Mouse (Mus musculus): ENCODE data around the gene Pdk3.

Gene Pdk3

DNA sequence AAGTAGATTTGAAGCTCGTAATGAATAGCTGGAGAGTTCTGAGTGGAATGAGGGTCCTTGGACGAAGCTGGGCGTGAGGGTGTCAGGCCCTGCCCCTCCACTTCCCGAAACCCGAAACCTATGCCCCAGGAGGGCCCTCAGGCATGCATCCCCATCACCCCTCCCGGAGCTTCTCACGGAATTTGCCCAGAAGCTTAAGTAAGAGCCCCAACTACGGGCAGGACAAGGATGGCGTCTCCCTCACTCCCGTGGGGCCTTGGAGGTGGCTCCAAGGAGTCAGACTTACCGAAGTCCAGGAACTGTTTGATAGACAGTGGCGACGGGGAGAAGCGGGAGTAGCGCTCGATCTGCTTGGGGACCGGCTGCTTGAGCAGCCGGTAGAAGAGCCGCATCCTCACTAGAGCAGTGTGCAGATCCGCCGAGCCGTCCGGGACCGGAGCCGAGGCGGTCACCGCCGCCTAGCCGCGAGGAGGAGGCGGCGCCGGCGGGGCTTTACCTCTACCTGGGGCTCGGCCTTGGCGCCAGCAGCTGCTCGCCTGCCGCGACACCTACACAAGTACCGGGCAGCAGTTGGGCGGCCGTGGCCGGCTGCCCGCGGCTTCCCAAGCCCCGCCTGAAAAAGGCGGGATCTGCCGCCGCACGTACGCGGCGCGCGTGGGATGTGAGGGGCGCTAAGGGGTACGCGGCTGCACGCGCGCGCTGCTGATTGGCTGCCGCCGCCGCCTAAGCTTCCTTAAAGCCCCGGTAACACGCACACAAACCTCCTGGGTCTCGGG is at the start of gene Pdk3:
Gene Pdk3 (minus strand): TSS at position 641 of the 776 bp plus-strand sequence.
- DNase-seq (ENCODE audit: low spot score in 2 of 2), result peak; percentile 54 to 74

DNA sequence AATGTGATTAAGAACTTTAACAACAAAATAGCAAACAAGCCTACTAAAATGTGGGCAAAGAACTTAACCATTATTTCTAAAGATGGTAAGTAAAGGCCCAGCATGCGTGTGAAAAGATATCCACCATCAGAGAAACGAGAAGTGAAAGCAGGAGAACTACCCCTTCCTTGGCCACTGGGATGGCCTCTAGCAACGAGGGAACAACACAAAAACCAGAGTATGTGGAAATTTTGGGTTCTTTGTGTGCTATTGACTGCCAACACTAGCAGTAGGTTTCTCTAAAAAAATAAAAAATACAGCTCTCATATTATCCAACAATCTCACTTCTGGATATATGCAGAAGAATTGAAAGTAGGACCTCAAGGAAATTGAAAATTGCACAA is 45.6 kb upstream of the Pdk3 start:
- DNase-seq (ENCODE audit: low spot score in 2 of 2), result no peak

DNA sequence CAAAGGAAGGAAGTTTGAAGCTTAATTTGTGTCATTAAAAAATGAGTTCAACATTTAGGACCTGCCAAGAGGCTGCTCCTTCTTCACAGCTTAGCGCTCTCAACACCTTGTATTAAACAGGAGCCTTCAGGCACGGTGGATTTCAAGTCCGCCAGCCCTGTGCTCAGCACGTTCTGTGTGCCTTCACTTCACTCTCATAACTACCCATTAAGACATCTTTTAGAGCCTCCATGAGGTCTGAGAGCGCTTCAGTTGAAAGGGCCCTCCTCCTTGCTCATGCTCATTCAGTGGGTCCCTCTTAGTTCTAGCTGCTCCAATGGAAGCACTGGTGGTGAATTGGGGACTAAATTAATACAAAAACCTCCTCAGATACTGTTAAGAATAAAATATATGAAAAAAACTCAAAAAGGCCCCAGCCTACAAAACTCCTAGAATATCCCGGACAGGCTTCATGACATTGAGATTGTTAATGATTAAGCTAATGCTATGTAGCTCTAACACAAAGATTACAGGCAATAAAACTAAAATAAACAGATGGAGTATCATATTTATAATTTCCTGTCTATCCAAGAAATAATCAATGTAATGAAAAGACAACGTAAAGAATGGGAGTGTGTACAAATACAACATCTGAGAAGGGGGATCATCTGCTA is 45.1 kb upstream of the Pdk3 start:
- no peak for DNase-seq (ENCODE audit: low spot score in 2 of 2)

DNA sequence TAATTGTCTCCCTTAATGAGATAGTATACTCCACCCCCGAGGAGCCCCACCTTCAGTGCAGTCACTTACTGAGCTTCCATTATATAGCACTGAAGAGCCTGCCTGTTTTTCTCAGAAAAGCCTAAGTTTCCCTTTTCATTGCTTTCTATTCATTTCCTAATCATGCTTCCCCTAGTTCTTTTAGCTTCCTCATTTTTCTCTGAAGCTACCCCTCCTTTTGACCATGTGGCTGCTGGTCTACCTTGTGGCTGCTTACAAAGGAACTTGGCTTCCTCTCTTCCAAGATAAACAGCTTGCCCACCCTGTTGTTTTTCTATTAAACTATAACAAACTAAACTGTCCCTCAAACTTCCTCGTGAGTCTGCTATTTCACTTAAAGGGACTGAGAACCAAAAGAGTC is 31.4 kb upstream of the Pdk3 start:
- DNase-seq (ENCODE audit: low spot score in 2 of 2), result no peak

- DNase-seq (ENCODE audit: low spot score in 2 of 2), result no peak
These were observed 30.6 kb upstream of the Pdk3 start for GRCm38 (mm10) chrX:93862525-93863086.

DNA sequence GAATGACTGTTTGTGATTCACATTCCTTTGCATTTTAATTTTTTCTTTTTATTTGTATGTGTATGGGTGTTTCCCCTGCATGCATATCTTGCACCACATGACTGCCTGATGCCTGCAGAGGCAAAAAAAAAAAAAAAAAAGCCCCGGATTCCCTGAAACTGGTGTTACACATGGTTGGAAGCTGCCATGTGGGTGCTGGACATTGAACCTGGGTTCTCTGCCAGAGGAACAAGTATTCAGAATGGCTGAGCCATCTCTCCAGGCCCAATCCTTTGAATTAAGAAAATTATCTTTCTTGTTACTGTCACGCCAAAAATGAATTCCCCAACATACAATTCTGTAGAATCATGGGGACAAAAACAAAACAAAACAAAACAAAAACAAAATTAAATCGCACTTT is 25.8 kb upstream of the Pdk3 start:
- no peak for DNase-seq (ENCODE audit: low spot score in 2 of 2)

- DNase-seq (ENCODE audit: low spot score in 2 of 2), result no peak
These were observed 410 bp upstream of the Pdk3 start for GRCm38 (mm10) chrX:93832337-93832884.

DNA sequence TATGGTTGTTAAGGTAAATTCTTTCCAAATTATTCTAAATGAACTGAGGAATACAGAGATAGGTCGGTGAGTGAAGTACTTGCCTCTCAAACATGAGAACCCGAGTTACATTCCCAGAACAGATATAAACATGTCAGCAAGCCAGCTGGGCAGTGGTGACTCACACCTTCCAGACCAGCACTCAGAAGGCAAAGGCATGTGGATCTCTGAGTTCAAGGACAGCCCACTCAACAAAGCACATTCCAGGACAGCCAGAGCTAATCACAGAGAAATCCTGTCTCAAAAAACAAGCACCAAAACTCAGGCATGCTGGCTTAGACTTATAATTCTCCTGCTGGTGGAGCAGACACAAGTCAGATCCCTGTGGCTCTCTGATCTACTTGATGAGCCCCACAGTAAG is 6.2 kb downstream of the Pdk3 start:
- DNase-seq (ENCODE audit: low spot score in 2 of 2), result no peak

GRCm38 (mm10) chrX:93808040-93808439 is 24.0 kb downstream of the Pdk3 start:
- DNase-seq (ENCODE audit: low spot score in 2 of 2), result no peak

DNA sequence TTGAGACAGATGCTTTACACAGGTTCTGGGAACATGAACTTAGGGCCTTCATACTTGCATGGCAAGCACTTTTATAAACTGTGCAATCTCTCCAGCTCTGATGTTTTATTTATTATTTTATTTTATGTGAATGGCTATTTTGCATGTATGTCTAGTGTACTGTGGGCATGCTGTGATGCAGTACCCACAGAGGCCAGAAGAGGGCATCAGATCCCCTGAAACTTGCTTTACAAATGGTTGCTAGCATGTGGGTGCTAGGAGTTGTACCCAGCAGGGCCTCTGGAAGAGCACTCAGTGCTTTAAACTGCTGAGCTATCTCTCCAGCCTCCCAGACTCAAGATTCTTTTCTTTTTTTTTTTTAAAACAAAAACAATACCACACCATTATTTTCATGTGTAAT is 38.8 kb downstream of the Pdk3 start:
- DNase-seq (ENCODE audit: low spot score in 2 of 2), result peak; percentile 52 to 72

- no peak for DNase-seq (ENCODE audit: low spot score in 2 of 2)
These were observed 42.4 kb downstream of the Pdk3 start for GRCm38 (mm10) chrX:93789562-93789961.

DNA sequence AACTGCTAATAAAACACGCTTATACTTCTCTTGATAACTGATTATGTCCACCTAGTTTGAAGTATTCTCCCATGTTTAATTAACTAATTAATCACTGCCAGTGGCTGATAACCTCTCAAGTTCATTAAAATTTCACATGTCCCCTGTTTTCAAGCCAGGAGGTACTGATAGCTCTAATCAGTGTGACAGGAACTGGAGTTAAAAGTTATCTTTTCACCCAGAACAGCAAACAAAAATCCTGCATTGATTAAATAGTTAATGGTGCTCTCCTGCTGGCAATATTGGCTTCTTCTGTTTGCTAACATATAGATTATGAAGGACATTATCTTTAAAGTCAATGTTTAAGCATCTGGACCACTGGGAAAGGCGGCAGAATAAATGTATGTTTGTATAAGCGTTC is 71.2 kb downstream of the Pdk3 start:
- DNase-seq (ENCODE audit: low spot score in 2 of 2), result no peak

DNA sequence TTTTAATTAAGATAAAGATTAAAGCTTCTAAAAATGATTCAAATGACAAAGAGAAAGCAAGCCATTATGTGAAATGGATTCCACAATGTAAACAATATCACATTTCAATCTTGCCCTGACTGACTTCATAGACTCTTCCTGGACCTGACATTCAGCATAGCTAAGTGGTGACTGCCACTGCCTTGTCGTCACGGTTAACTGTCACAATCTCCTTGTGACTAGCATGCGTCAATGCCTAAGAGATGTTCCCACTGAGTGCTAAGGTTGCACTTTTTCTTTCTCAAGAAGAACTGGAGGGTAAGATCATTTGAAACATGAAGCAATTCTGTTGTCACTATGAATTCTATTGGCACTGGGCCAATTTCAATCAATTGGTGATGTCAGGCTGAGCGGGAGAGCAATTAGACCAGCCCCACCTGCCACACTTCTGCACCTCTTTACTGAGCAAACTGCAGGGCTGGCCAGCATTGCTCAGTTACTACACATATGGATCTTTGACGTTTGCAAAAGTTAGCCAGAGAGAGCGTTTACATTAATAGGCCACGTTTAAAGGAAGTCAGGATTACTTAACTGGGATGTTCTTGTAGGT is 75.0 kb downstream of the Pdk3 start:
- no peak for DNase-seq (ENCODE audit: low spot score in 2 of 2)

DNA sequence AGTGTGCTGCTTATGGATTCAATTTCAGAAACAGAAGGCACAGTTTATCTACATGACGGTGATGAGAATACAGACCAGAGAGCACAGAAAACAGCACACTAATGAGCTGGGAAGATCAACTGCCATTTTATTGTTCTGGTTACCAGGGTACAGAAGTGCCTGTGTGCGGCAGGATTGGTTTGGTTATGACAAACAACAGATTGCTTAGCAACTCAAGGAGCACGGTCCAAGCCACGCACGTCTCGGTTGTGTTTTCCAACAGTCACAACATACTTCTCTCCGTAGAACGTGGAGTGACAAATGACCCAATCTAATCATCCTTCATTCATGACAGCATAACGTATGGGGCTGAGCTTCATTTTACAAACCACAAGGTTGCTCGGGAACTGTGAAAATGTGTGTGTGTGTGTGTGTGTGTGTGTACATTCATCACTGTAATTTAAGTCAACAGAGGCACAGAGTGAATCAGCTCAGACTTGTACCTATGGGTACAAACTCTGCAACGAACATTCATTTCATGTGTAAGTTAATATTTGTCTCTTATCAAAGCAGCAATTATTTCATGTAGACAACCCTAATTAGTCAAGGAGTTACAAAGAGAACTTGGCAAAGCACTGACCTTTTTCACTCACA is 76.7 kb downstream of the Pdk3 start:
- no peak for DNase-seq (ENCODE audit: low spot score in 2 of 2)

DNA sequence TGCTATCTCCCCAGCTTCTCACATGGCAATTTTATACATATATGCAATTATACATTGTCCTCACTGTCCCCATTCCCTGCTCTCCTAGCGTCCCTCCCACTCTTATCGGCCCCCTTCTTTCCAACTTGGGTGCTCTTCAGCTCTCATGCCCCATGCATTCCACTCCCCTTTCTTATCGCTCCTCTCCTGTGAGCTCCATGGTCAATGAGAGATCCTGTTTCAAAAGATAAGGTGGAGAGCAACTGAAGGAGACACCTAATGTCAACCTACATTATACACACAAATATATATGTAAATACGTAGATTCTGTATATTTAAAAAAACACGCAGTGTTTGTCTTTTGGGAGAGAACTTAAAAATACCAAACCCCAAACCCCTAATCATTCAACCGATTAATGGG is 81.4 kb downstream of the Pdk3 start:
- peak in 1 of 2 experiments; percentile 18 for DNase-seq (ENCODE audit: low spot score in 2 of 2)

DNA sequence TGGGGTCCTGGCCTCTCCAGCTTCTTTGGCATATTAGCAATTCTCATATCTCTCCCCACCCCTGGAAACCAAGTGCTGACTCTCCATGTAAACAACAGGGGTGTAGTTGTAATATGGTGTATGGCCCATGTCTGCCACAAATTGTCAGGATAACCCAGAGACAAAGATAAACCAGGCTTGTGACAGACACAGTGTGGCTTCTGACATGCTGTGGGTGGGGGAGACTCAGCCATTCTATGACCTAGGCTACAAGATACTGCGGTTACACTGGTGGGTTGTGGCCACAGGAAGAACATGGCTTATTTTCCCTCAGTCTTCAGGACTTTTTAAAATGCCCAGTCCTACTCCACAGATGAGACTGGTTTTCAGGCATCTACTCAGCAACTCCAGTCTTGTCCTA is 82.8 kb downstream of the Pdk3 start:
- no peak for DNase-seq (ENCODE audit: low spot score in 2 of 2)

DNA sequence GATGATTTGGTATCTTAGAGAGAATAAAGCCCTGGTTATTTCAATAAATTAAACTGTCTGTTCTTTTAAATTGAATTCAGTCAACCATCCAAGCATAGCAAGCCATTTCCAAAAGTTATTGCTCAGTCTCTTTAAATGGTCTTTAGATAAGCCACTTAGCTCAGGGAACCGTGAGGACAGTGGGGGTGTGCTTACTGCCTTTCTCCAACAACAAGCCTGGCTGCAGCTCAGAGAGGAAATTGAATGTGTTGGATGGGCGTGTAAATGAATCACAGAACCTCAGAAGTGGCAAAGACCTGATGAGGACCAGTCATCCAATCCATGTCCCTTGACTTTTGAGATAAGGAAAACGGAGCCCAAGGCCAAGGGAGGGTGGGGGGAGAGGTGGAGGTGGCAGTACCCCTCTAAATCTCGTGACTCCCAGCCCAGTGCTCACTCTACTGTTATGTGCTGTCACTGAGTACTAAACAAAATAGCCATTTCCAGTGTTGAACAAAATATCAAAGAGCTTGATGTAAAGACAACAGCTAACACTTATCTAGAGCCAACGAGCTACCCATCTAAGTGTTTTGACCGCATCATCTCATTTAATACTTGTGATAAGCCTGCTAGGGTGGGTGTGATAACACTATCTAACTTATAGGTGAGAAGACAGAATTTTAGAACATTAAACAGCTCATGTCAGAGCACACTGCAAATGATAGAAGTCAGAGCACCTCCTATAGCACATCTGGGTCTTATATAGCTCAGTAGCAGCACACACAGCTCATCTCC is 98.8 kb downstream of the Pdk3 start:
- no peak for DNase-seq (ENCODE audit: low spot score in 2 of 2)

GRCm38 (mm10) chrX:93732407-93732806 is 99.6 kb downstream of the Pdk3 start:
- DNase-seq (ENCODE audit: low spot score in 2 of 2), result no peak

DNA sequence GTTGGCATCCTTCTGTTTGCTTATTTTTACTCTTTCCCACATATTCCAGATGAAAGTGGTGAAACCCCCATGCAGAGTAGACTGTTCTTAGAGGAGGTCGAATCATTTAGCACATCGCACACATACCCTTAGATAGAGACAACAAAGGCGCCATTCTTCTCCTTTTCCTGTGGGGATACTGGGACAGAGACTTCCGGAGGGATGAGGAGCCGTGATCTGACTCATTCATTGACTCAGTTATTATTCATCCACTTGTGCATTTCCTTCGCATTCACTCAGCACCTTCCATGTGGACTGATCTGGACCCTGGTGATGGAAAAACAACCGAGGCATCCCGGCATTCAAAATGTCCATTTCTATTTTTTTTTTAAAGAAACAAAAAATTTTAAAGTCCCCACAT is 101.1 kb downstream of the Pdk3 start:
- DNase-seq (ENCODE audit: low spot score in 2 of 2), result no peak

DNA sequence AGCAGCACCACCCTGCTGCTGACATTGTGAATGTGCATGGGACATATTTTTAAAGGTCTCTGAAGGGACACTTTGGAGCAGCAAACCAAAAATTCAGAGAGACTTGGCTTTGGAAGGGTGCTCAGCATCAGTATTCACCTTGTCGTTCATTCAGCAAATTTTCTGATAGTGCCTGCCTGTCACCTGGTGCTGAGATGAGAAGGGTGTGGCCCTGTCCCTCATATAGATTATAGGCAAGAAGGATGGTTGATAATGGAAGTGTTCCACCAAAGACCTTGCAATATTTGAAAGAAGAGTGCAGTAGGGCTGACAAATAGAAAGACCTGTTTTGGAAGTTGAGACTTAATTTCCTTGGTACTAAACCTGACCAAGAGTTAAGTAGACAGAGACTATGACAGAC is 102.5 kb downstream of the Pdk3 start:
- no peak for DNase-seq (ENCODE audit: low spot score in 2 of 2)

Measured in spleen, postnatal 10 days (tissue).